Mouse (Mus musculus) embryonic facial prominence, embryonic 13.5 days (tissue): ENCODE measurements at regions not wholly inside any gene's neighbourhood (a gene's known extent, or its start where the extent isn't known, plus 50 kb on each side); places are given as distances from the start of the nearest gene placed in this dataset.

ENCODE experiments used
- ATAC-seq: fragments of 200-750 bp; cut with Nextera tagmentation; 2 replicates; pipeline ENCODE4 v1.8.0; 2017; ENCODE audit warnings: low read depth; ENCODE audit not compliant: insufficient number of reproducible peaks, insufficient read depth, low FRiP score, low TSS enrichment
- H3K27ac ChIP-seq: fragments of 300-500 bp; sonication (generic); 2 replicates; pipeline ENCODE4 v1.5.1; 2015; ENCODE audit warnings: moderate library complexity, mild to moderate bottlenecking, inconsistent platforms
- H3K27me3 ChIP-seq: fragments of 300-500 bp; sonication (generic); 2 replicates; pipeline ENCODE4 v1.6.1; 2015; ENCODE audit warnings: mild to moderate bottlenecking, inconsistent platforms
- H3K36me3 ChIP-seq: fragments of 300-500 bp; sonication (generic); 2 replicates; pipeline ENCODE4 v1.6.1; 2015; ENCODE audit warnings: mild to moderate bottlenecking, inconsistent platforms
- H3K4me1 ChIP-seq: fragments of 300-500 bp; sonication (generic); 2 replicates; pipeline ENCODE4 v1.6.1; 2015; ENCODE audit warnings: inconsistent platforms
- H3K4me2 ChIP-seq: fragments of 300-500 bp; sonication (generic); 2 replicates; pipeline ENCODE4 v1.6.1; 2015; ENCODE audit warnings: moderate library complexity, mild to moderate bottlenecking, inconsistent platforms
- H3K4me3 ChIP-seq: fragments of 300-500 bp; sonication (generic); 2 replicates; pipeline ENCODE4 v1.5.1; 2015; ENCODE audit warnings: mild to moderate bottlenecking, inconsistent platforms
- H3K9ac ChIP-seq: fragments of 300-500 bp; sonication (generic); 2 replicates; pipeline ENCODE4 v1.6.1; 2015; ENCODE audit warnings: mild to moderate bottlenecking, inconsistent platforms
- H3K9me3 ChIP-seq: fragments of 300-500 bp; sonication (generic); 2 replicates; pipeline ENCODE4 v1.6.1; 2016; ENCODE audit warnings: inconsistent platforms
- WGBS: fragments of 180-500 bp; shearing (Covaris S2); methylation state at CpG from one replicate; pipeline ENCODE4 v1.1.7; 2015; ENCODE audit warnings: mixed read lengths; 5-methylcytosine and 5-hydroxymethylcytosine counted together

DNA sequence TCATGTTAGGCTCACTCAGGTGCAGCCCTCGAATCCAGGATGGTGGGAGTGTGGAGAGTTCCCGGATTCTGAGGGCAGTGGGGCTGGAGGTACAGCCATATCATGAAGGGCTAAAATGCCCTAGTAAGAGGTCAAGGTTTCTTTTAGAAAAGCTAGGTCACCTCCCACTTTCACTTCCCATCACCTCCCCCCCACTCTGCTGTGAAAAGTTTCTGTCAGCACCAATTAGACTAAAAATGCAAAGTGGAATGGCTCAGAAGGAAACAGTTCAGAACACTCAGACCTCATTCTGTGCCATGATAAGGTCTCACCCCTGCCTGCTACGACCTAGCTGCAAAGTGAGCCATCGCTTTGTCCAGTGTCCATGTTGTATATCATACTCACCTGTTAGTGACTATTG, 448.7 kb upstream of the Hs6st1 start:
- ATAC-seq, result no peak
- Histone ChIP-seq H3K9me3 (no peaks in the 10 kb centered on the region), H3K27me3 (no peaks in the 10 kb centered on the region), H3K27ac (no peak overlapping the region), H3K4me1 (no peaks in the 10 kb centered on the region), H3K9ac (no peak overlapping the region), H3K36me3 (no peaks in the 10 kb centered on the region), H3K4me2 (no peak overlapping the region), H3K4me3 (no peak overlapping the region)
- 80% methylated on average over 4 of the region's 4 CpGs for WGBS

DNA sequence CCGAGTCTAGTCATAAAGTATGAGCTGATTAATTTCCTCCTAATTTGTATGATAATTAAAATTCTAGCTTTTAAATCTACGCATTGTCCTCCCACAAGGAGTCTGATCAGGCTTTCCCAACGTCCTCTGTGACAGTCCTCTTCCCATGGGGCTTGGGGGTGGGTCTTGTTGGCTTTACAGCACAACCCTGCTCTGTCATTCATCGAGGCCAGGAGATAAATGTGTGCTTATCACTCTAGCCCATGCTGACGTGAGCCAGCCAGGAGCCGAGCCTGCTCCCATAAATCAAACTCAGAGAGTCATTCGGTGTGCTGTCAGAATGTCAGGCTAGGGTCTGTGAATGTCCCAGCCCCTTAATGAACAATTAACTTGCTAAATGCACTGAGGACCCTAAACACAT, 425.6 kb upstream of the Hs6st1 start:
- H3K27me3 ChIP-seq, result no peaks in the 10 kb centered on the region
- no peak overlapping the region for H3K4me3 ChIP-seq
- no peak overlapping the region for H3K9ac ChIP-seq
- no peaks in the 10 kb centered on the region for H3K36me3 ChIP-seq
- H3K9me3 ChIP-seq, result no peaks in the 10 kb centered on the region
- H3K27ac ChIP-seq, result no peak overlapping the region
- 68% methylated on average over 7 of the region's 7 CpGs for WGBS
- H3K4me2 ChIP-seq, result no peak overlapping the region
- no peak for ATAC-seq
- H3K4me1 ChIP-seq, result no peaks in the 10 kb centered on the region

DNA sequence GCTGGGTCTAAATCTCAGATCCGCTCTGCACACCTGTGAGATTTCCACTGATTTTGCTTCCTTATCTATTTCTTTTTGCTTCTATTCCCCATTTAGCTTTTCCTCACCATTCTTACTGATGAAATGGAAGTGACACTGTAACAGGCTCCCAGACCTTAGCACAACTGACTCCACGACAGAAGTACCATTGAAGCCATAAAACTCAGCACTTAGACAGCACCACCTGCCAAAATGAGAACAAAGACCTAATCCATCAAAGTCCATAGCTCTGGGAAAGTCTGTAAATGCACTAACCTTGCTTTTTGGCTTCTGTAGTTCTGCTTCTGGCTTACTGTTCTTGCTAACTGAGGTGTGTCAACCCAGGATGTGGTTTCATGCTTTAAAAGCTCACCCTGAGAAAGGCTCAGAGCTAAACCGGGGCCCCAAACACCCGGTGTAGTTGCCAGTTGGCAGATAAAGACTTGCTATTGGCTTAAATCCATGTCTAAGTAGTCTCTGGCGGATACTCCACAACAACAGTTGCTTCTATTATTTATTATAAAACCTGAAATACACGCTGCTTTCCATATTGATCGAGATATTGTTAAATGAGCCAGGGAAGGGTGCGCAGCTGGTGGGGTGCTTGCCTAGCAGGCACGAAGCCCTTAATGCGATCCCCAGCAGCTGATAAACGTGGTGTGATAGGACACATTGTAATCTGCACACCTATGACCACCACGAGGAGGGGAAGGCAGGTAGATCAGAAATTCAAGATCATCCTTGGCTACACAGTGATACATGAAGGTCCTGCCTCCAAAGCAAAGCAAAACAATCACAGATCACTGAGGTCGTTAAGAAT, 414.9 kb upstream of the Hs6st1 start:
- no peak for ATAC-seq
- 77% methylated on average over 13 of the region's 13 CpGs for WGBS
- H3K4me2 ChIP-seq, result no peak overlapping the region
- no peaks in the 10 kb centered on the region for H3K9me3 ChIP-seq
- H3K4me1 ChIP-seq, result 0 out of 2 replicates have a peak, but pooled peaks cover 3% of the 10 kb centered on the region
- no peaks in the 10 kb centered on the region for H3K36me3 ChIP-seq
- H3K9ac ChIP-seq, result no peak overlapping the region
- H3K27me3 ChIP-seq, result no peaks in the 10 kb centered on the region
- H3K27ac ChIP-seq, result no peak overlapping the region
- no peak overlapping the region for H3K4me3 ChIP-seq

DNA sequence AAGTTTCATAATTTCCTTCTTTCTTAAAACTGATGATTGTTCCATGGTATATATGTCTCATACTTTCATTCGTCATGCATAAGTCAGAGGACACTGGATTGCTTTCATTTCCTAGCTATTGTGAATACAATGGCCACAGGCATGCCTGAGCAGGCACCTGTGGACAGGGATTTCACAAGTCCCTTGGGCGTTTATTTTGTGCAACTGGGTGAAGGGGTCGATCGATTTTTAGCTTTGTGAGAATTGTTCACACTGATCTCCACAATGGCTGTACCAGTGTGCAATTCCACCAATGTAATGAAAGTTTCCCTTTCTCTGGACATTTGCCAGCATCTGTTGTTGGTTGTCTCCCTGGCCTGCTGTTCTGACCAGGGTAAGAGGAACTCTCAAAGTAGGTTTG, 405.2 kb upstream of the Hs6st1 start:
- no peak for ATAC-seq
- Histone ChIP-seq H3K27me3 (no peaks in the 10 kb centered on the region), H3K9ac (no peak overlapping the region), H3K27ac (no peak overlapping the region), H3K4me3 (no peak overlapping the region), H3K4me2 (no peak overlapping the region), H3K36me3 (no peaks in the 10 kb centered on the region), H3K9me3 (no peaks in the 10 kb centered on the region), H3K4me1 (no peaks in the 10 kb centered on the region)
- 83% methylated on average over 4 of the region's 4 CpGs for WGBS

DNA sequence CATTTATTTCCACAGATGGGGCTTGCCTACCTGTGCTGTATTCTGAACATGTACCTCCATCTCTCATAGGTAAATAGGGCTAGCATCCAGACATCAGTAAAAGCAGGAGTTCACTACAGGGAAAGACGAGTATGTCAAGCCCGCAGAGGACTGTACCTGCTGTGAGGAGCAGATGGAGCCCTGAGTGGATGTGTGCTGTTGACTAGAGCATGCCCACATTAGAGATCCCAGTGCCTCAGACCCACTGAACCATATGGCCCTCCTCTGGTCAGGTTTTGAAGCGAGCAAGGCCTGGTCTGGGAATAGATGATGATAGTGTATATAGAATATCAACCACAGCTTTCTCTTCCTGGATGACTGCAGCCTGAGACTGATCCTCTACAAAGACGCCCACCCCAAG, 394.7 kb upstream of the Hs6st1 start:
- Histone ChIP-seq H3K27ac (no peak overlapping the region), H3K27me3 (no peaks in the 10 kb centered on the region), H3K9me3 (no peaks in the 10 kb centered on the region), H3K9ac (no peak overlapping the region), H3K4me2 (no peak overlapping the region), H3K4me3 (no peak overlapping the region), H3K4me1 (no peaks in the 10 kb centered on the region), H3K36me3 (no peaks in the 10 kb centered on the region)
- no peak for ATAC-seq
- 89% methylated on average over 4 of the region's 4 CpGs for WGBS

DNA sequence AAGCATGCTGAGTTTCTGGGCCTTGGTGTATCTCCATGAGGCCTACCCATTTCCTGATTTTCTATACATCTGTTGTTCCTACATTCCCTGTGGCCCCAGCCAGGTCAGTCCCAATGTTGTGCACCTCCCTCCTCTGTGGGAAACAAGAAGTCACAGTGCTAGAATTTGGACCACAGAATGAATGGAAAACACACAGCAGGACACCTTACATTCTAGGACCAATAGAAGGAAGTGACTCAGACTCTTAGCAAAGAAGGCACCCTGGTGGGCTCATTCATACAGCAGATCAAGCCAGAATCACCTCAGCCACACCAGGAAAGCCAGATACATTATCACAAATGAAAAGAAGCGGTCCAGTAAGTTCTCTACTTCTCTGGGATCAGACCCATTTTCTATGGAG, 394.2 kb upstream of the Hs6st1 start:
- H3K27ac ChIP-seq, result no peak overlapping the region
- H3K4me3 ChIP-seq, result no peak overlapping the region
- H3K9me3 ChIP-seq, result no peaks in the 10 kb centered on the region
- ATAC-seq, result no peak
- no peak overlapping the region for H3K9ac ChIP-seq
- no peaks in the 10 kb centered on the region for H3K36me3 ChIP-seq
- H3K4me1 ChIP-seq, result no peaks in the 10 kb centered on the region
- H3K27me3 ChIP-seq, result no peaks in the 10 kb centered on the region
- WGBS, result 84% methylated on average over 1 of the region's 1 CpGs
- H3K4me2 ChIP-seq, result no peak overlapping the region

DNA sequence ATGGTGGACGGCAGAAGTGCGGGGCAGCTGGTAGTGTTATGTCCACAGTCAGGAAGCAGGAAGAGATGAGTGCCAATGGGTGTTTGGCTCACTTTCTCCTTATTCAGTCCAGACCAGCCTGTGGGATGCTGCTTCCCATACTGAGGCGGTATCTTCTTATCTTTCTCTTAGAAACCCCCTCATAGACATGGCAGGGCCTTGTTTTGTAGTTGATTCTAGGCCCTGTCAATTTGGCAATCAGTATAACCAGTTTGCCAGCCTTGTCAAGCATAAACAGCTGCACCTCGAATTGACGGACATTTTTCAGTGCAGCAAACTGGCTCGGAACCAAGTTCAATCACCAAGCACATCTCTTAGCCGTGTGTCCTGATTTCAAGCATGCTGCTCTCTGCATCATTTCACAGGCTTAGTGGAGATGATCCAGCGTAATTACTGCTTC, 385.7 kb upstream of the Hs6st1 start:
- Histone ChIP-seq H3K27me3 (no peaks in the 10 kb centered on the region), H3K9me3 (no peaks in the 10 kb centered on the region), H3K4me2 (no peak overlapping the region), H3K36me3 (no peaks in the 10 kb centered on the region), H3K27ac (no peak overlapping the region), H3K4me1 (no peaks in the 10 kb centered on the region; the same call in 1 of the 2 replicates), H3K4me3 (no peak overlapping the region), H3K9ac (no peak overlapping the region)
- no peak for ATAC-seq
- WGBS, result 73% methylated on average over 8 of the region's 8 CpGs

DNA sequence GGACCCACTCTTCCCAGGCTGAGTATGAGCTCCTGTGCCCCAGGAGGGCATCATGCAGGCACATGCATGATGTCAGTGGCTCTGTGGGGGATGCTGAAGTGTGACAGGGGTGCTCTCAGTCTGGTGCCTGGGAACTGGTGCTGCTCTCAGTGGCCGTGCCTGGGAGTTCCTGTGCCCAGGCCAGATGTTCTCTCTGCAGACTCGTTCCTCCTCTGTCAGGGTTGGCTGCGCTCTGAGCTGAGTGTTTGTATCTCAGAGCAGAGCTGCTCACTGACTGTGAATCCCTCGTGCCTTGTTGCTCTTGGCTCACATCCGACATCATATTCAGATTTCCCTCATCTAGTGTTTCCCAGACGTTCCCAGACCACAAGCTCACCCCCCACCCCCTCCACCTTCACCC, 382.5 kb upstream of the Hs6st1 start:
- Histone ChIP-seq H3K4me2 (no peak overlapping the region), H3K9ac (no peak overlapping the region), H3K27me3 (no peaks in the 10 kb centered on the region), H3K4me1 (no peaks in the 10 kb centered on the region; the same call in 1 of the 2 replicates), H3K27ac (no peak overlapping the region), H3K9me3 (no peaks in the 10 kb centered on the region), H3K36me3 (no peaks in the 10 kb centered on the region), H3K4me3 (no peak overlapping the region)
- no peak for ATAC-seq
- 34% methylated on average over 6 of the region's 6 CpGs for WGBS

DNA sequence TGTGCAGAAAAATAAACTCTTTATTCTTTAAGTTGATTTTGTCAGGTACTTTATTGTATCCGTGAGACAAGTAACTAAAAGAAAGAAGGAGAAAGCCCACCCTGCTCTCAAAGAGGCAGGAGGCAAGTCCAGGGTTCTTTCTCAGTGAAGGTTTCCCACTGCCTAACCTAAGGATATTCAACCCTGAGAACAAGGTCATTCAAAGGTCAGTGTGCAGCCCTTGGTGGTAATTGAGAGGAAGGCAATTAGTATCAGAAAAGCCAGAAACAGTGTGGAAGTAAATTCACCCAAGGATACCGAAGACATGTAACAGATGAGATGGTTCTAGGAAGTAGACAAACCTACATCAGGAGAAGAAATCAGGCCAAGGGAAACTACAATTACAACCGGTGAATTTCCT, 373.9 kb upstream of the Hs6st1 start:
- Histone ChIP-seq H3K4me1 (peaks cover 6% of the 10 kb centered on the region; the same call in 1 of the 2 replicates), H3K9me3 (no peaks in the 10 kb centered on the region; the same call in 1 of the 2 replicates), H3K36me3 (no peaks in the 10 kb centered on the region), H3K4me3 (no peak overlapping the region), H3K27ac (no peak overlapping the region), H3K9ac (no peak overlapping the region), H3K4me2 (no peak overlapping the region), H3K27me3 (no peaks in the 10 kb centered on the region)
- ATAC-seq, result no peak
- WGBS, result 31% methylated on average over 3 of the region's 3 CpGs

DNA sequence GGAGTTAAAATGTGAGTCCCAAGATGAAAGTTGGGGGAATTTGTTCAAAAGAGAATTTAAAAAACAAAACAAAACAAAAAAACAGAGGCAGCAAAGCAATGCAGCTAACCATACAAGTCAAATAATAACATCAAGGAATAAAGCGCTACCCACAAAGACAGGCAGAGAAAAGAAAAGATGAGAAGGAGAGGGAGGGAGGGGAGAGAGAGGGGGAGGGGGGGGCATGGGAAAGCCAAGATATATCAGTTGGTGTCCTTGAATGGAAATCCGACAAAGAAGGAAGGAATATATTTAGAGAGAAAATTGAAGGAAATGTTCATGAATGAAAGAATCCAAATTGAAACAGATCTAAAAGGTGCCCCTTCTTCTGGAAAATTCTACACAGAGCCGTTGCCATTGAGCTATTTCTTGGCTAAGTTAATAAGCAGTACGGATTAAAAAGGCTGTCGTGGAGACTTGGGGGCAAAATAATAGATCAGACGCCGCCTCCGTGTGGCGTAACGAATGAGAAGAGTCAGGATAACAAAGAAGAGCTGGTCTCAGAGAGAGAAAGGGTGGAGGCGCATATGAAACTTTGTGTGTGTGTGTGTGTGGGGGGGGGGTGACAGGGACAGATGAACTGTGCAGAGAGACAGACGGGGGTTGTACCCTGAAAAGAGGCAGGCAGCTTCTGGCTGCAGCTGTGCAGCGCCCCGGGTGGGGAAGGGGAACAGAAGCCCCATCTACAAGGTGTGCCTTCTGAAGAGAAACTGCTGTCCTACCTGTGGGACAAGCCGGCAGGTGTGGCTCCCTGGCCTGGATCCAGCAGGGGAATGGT, 373.2 kb upstream of the Hs6st1 start:
- ATAC-seq, result no peak
- Histone ChIP-seq H3K27me3 (no peaks in the 10 kb centered on the region), H3K4me2 (no peak overlapping the region), H3K27ac (no peak overlapping the region), H3K4me1 (peaks cover 6% of the 10 kb centered on the region; the same call in 1 of the 2 replicates), H3K36me3 (no peaks in the 10 kb centered on the region), H3K9ac (no peak overlapping the region), H3K4me3 (no peak overlapping the region), H3K9me3 (no peaks in the 10 kb centered on the region; the same call in none of the 2 replicates)
- WGBS, result 46% methylated on average over 15 of the region's 15 CpGs

DNA sequence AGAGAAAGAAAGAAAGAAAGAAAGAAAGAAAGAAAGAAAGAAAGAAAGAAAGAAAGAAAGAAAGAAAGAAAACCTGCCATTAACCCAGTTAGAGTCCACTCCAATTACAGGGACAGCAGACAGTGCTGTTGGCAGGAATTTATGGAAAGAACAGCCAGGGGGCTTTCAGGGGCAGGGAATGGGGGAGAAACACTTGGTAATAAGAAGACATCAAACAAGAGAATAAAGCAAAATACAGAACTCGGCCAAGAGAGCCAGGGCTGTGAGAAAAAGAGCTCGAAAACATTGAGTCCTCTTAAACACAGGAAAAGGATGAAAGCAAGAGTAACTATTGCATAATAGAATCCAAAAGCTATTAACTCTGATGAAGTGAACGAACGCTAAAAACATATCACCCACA, 371.0 kb upstream of the Hs6st1 start:
- no peaks in the 10 kb centered on the region for H3K27me3 ChIP-seq
- WGBS, result 16% methylated on average over 4 of the region's 4 CpGs
- no peaks in the 10 kb centered on the region; the same call in none of the 2 replicates for H3K9me3 ChIP-seq
- H3K4me2 ChIP-seq, result no peak overlapping the region
- H3K36me3 ChIP-seq, result no peaks in the 10 kb centered on the region
- peaks cover 6% of the 10 kb centered on the region; the same call in 1 of the 2 replicates for H3K4me1 ChIP-seq
- H3K4me3 ChIP-seq, result no peak overlapping the region
- no peak for ATAC-seq
- no peak overlapping the region for H3K27ac ChIP-seq
- H3K9ac ChIP-seq, result no peak overlapping the region
